Mouse (Mus musculus): Measurements from ENCODE around the gene Slc46a2.

GRCm38 (mm10) chr4:59963405-59964344 lies 48.8 kb upstream of the Slc46a2 start, which contains the start of gene Mup6:
- TF ChIP-seq TAL1 (IDR thresholded peaks at IDR 0.05; ENCODE audit: low read length) (no peak), GATA1 (IDR thresholded peaks at IDR 0.05; ENCODE audit: low read length) (no peak)

Data from erythroblast, embryonic 14.5 days (primary cell).